Mouse (Mus musculus): Measurements from ENCODE around the gene Clpp. TPM values are rescaled to one million over a fixed set of nuclear protein-coding genes. Genes with fewer than 3 reads are reported as not detected.

The Clpp gene
- polyA plus RNA-seq, 1 experiment: 139 TPM

- Histone ChIP-seq H3K4me3 (ENCODE audit: insufficient read depth, low read length) (no peak within 1 kb of the TSS), H3K27ac (ENCODE audit: insufficient read depth, low read length) (no peak within 1 kb of the TSS), H3K4me1 (ENCODE audit: control insufficient read depth, insufficient read depth, low read length) (0 out of 2 replicates have a peak, but pooled peaks cover 1% of the 10 kb centered on the region)
- TF ChIP-seq POLR2A (IDR thresholded peaks at IDR 0.05; ENCODE audit: extremely low read depth, insufficient read depth, low read length): no peak
- no peak for TF ChIP-seq CTCF (IDR thresholded peaks at IDR 0.05; ENCODE audit: extremely low read depth, insufficient read depth, low read length)
Observed at GRCm38 (mm10) chr17:57041554-57041953, 51.4 kb downstream of the Clpp start, which contains the start of gene Slc25a41. Gene Slc25a41 (minus strand): TSS chr17:57041654.

Other genes starting within 250 kb of the Clpp start
- 7.4 and 8.6 TPM in 2 replicates for gene Nrtn, start 232.8 kb upstream of the Clpp start, polyA plus RNA-seq (2012; rRNA removed)
- gene Dus3l, start 225.5 kb upstream of the Clpp start, polyA plus RNA-seq (2012; rRNA removed): 137 and 148 TPM in 2 replicates
- gene Prr22, start 220.1 kb upstream of the Clpp start, polyA plus RNA-seq (2012; rRNA removed): 3.3 and 4.0 TPM in 2 replicates
- gene Rfx2, start 159.3 kb upstream of the Clpp start, polyA plus RNA-seq (2012; rRNA removed): 2.6 and 3.2 TPM in 2 replicates
- 0.09 TPM in 1 of 2 replicates, not detected in the other for gene Acsbg2, start 115.9 kb upstream of the Clpp start, polyA plus RNA-seq (2012; rRNA removed)
- gene 1700061G19Rik, start 114.8 kb upstream of the Clpp start, polyA plus RNA-seq (2012; rRNA removed): 0.06 and 0.09 TPM in 2 replicates
- gene Mllt1, start 54.9 kb upstream of the Clpp start, polyA plus RNA-seq (2012; rRNA removed): 73.1 and 76.0 TPM in 2 replicates
- not detected in 2 replicates for gene Acer1, start 8.2 kb upstream of the Clpp start, polyA plus RNA-seq (2012; rRNA removed)
- gene Alkbh7, start 7.0 kb downstream of the Clpp start, polyA plus RNA-seq (2012; rRNA removed): 32.1 and 35.4 TPM in 2 replicates
- gene Pspn, start 9.7 kb downstream of the Clpp start, polyA plus RNA-seq (2012; rRNA removed): not detected in 2 replicates
- gene Gtf2f1, start 21.0 kb downstream of the Clpp start, polyA plus RNA-seq (2012; rRNA removed): 73.3 and 80.0 TPM in 2 replicates
- 0.13 TPM in 1 of 2 replicates, not detected in the other for gene Gm17949, start 21.2 kb downstream of the Clpp start, polyA plus RNA-seq (2012; rRNA removed)
- gene Khsrp, start 41.2 kb downstream of the Clpp start, polyA plus RNA-seq (2012; rRNA removed): 58.4 and 63.4 TPM in 2 replicates
- gene Slc25a41, start 51.3 kb downstream of the Clpp start, polyA plus RNA-seq (2012; rRNA removed): 0.19 and 0.25 TPM in 2 replicates
- 0.93 and 1.6 TPM in 2 replicates for gene Crb3, start 68.8 kb downstream of the Clpp start, polyA plus RNA-seq (2012; rRNA removed)
- gene Slc25a23, start 69.6 kb downstream of the Clpp start, polyA plus RNA-seq (2012; rRNA removed): 319 and 330 TPM in 2 replicates
- gene Dennd1c, start 88.2 kb downstream of the Clpp start, polyA plus RNA-seq (2012; rRNA removed): 2.3 and 2.8 TPM in 2 replicates
- gene Tubb4a, start 97.5 kb downstream of the Clpp start, polyA plus RNA-seq (2012; rRNA removed): 597 and 680 TPM in 2 replicates
- 0.93 and 1.0 TPM in 2 replicates for gene Tnfsf9, start 115.0 kb downstream of the Clpp start, polyA plus RNA-seq (2012; rRNA removed)
- gene Cd70, start 159.5 kb downstream of the Clpp start, polyA plus RNA-seq (2012; rRNA removed): 0.25 and 0.29 TPM in 2 replicates
- gene Tnfsf14, start 203.9 kb downstream of the Clpp start, polyA plus RNA-seq (2012; rRNA removed): 0.08 TPM in 1 of 2 replicates, not detected in the other
- 0.17 and 0.32 TPM in 2 replicates for gene C3, start 237.8 kb downstream of the Clpp start, polyA plus RNA-seq (2012; rRNA removed)